In the genomic region with DNA sequence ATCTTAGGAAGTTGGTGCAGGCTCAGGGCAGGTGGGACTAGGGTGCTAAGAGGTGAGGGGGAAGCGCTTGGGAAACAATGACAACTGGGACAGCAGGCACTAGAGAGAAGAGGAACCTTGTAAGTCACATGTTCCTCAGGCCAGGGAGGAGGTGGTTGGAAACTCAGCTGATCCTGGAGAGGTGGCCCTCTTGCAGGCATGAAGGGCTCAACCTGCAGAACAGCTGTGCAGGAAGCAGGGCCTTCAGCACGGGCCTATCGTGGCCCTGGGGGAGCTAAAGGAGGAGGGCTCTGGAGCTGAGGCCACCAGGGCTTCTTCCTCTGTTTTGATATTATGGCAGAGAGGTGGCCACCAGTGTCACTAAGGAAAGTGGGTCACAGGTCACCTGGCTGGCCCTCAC, we compare ENCODE assay signal across 23 mouse cellular contexts. TPM values are rescaled to one million over a fixed set of nuclear protein-coding genes. Genes with fewer than 3 reads are reported as not detected.
DNase-seq lines count a peak whose midpoint lies in the region; ATAC-seq and TF ChIP-seq lines count a peak whose summit lies in the region.
"Had no signal": no experiment of that assay in that cellular context is flagged by ENCODE, and none has a peak within 500 bp of the region (broad histone marks: within the 10 kb centered on the region; RNA-seq: fewer than 3 reads in every experiment).

No protein-coding gene starts in this region.

- H3K4me1 ChIP-seq in liver, embryonic 14.5 days (replicated peaks; ENCODE audit: control insufficient read depth in 2 of 2, insufficient read depth in 2 of 2, low read length in 1 of 2): peaks cover 0 to 3% of the 10 kb centered on the region in 2 experiments; a peak in 2 of 4 replicates
- peaks cover 16% of the 10 kb centered on the region for H3K4me1 ChIP-seq in liver, embryonic 12.5 days
- H3K4me1 ChIP-seq in CH12.LX (ENCODE audit: control insufficient read depth in 1 of 2, insufficient read depth in 2 of 2): peaks cover 20 to 69% of the 10 kb centered on the region in 2 experiments
- peaks cover 10% of the 10 kb centered on the region for H3K4me1 ChIP-seq in liver, postnatal 0 days (ENCODE audit: insufficient read depth)
- H3K4me1 ChIP-seq: hindbrain, embryonic 15.5 days; limb, embryonic 12.5 days; midbrain, embryonic 12.5 days; neural tube, embryonic 13.5 days had no signal

- no peaks in the 10 kb centered on the region for H3K9me3 ChIP-seq in liver, embryonic 14.5 days (ENCODE audit: control insufficient read depth, low read length)
- H3K9me3 ChIP-seq in liver, embryonic 12.5 days (replicated peaks): no peaks in the 10 kb centered on the region
- no peaks in the 10 kb centered on the region for H3K9me3 ChIP-seq in CH12.LX (replicated peaks; ENCODE audit: low read length)
- no peaks in the 10 kb centered on the region for H3K9me3 ChIP-seq in liver, postnatal 0 days (ENCODE audit: low read length)
- H3K9me3 ChIP-seq: embryonic facial prominence, embryonic 13.5 days; forebrain, embryonic 10.5 days; heart, embryonic 10.5 days; hindbrain, embryonic 15.5 days; limb, embryonic 12.5 days; midbrain, embryonic 12.5 days; neural tube, embryonic 13.5 days had no signal

- no peak overlapping the region for H3K4me3 ChIP-seq in liver, embryonic 14.5 days (ENCODE audit: insufficient read depth in 1 of 2, low read depth in 2 of 2, low read length in 2 of 2)
- H3K4me3 ChIP-seq in liver, embryonic 12.5 days: no peak overlapping the region
- H3K4me3 ChIP-seq in CH12.LX (replicated peaks in 1 of 3; ENCODE audit: low read depth in 2 of 3, low read length in 2 of 3, poor library complexity in 1 of 3): no peak overlapping the region
- no peak overlapping the region for H3K4me3 ChIP-seq in liver, postnatal 0 days (ENCODE audit: low read depth, low read length)
- H3K4me3 ChIP-seq: embryonic facial prominence, embryonic 13.5 days; forebrain, embryonic 10.5 days; heart, embryonic 10.5 days; hindbrain, embryonic 15.5 days; limb, embryonic 12.5 days; midbrain, embryonic 12.5 days; neural tube, embryonic 13.5 days had no signal

- no peak for TF ChIP-seq POLR2A in CH12.LX (IDR thresholded peaks at IDR 0.05; ENCODE audit: low read depth, low read length)

- TF ChIP-seq CTCF in liver, embryonic 14.5 days (IDR thresholded peaks at IDR 0.05; ENCODE audit: low read depth): no peak
- no peak for TF ChIP-seq CTCF in CH12.LX (conservative IDR thresholded peaks at IDR 0.05 in 1 of 2, IDR thresholded peaks at IDR 0.05 in 1 of 2; ENCODE audit: low read depth in 2 of 2, low read length in 2 of 2)
- no peak for TF ChIP-seq CTCF in liver, postnatal 0 days (IDR thresholded peaks at IDR 0.05; ENCODE audit: low read depth)

- no peak overlapping the region for H3K27ac ChIP-seq in liver, embryonic 14.5 days
- H3K27ac ChIP-seq in liver, embryonic 12.5 days: no peak overlapping the region
- H3K27ac ChIP-seq in CH12.LX (ENCODE audit: insufficient read depth, low read depth): no peak overlapping the region
- peak overlapping the region; percentile 58 for H3K27ac ChIP-seq in liver, postnatal 0 days (ENCODE audit: low read depth)
- H3K27ac ChIP-seq: embryonic facial prominence, embryonic 13.5 days; forebrain, embryonic 10.5 days; heart, embryonic 10.5 days; hindbrain, embryonic 15.5 days; limb, embryonic 12.5 days; midbrain, embryonic 12.5 days; neural tube, embryonic 13.5 days had no signal

- no peak for TF ChIP-seq EP300 in liver, embryonic 14.5 days (IDR thresholded peaks at IDR 0.05; ENCODE audit: low read depth)
- peak; percentile 34; the same call in 1 of the 2 replicates for TF ChIP-seq EP300 in CH12.LX (IDR thresholded peaks at IDR 0.05; ENCODE audit: low read length)
- TF ChIP-seq EP300 in liver, postnatal 0 days (IDR thresholded peaks at IDR 0.05; ENCODE audit: low read depth): no peak

- dilution Hi-C loops in CH12.LX (cut with MboI; ENCODE audit: extremely low pct_ligation_motif_present, extremely low pct_unique_long_range_greater_than_20kb, low sequenced_read_pairs): no loop called here

- H3K9ac ChIP-seq in liver, embryonic 14.5 days (replicated peaks): no peak overlapping the region
- no peak overlapping the region for H3K9ac ChIP-seq in liver, embryonic 12.5 days
- H3K9ac ChIP-seq in CH12.LX (ENCODE audit: insufficient read depth, low read depth): no peak overlapping the region
- H3K9ac ChIP-seq in liver, postnatal 0 days (replicated peaks): no peak overlapping the region
- H3K9ac ChIP-seq: embryonic facial prominence, embryonic 13.5 days; hindbrain, embryonic 15.5 days; limb, embryonic 12.5 days; midbrain, embryonic 12.5 days; neural tube, embryonic 13.5 days had no signal

- TF ChIP-seq RAD21 in CH12.LX (IDR thresholded peaks at IDR 0.05; ENCODE audit: low read depth, low read length): no peak

- H3K36me3 ChIP-seq in liver, embryonic 14.5 days (replicated peaks; ENCODE audit: control insufficient read depth, insufficient read depth, low read depth): peaks cover 32% of the 10 kb centered on the region
- peaks cover 89% of the 10 kb centered on the region for H3K36me3 ChIP-seq in liver, embryonic 12.5 days
- peaks cover 64 to 81% of the 10 kb centered on the region in 2 experiments for H3K36me3 ChIP-seq in CH12.LX (replicated peaks in 1 of 2; ENCODE audit: control insufficient read depth in 1 of 2, insufficient read depth in 1 of 2, low read length in 1 of 2)
- peaks cover 65% of the 10 kb centered on the region for H3K36me3 ChIP-seq in liver, postnatal 0 days (replicated peaks; ENCODE audit: insufficient read depth, low read length)

- no peak for DNase-seq in liver, embryonic 14.5 days (ENCODE audit: low read depth in 3 of 3, low spot score in 3 of 3)
- peak; percentile 58 for DNase-seq in CH12.LX (ENCODE audit: extremely low read depth)
- peak; percentile 38 for DNase-seq in liver, postnatal 0 days
- DNase-seq in thymus, postnatal 10 days (ENCODE audit: low spot score in 2 of 2): peak; percentile 39 to 48
- no peak for DNase-seq in layer of hippocampus, adult 11-12 months (ENCODE audit: low spot score)
- DNase-seq in c-Kit-positive CD71-positive TER-119-positive erythroid progenitor cells, embryonic 14.5 days (ENCODE audit: low spot score): no peak
- DNase-seq: adrenal gland, postnatal 14 days; cerebellum, adult 8-10 months; gastrocnemius, postnatal 14 days; heart, postnatal 14 days; kidney, adult 11 months; kidney, postnatal 10 days; lung, postnatal 10 days had no signal

- WGBS in liver, embryonic 14.5 days (ENCODE audit: insufficient replicate concordance): 37% methylated on average over 3 of the region's 3 CpGs
- WGBS in liver, embryonic 12.5 days (ENCODE audit: insufficient replicate concordance): 56% methylated on average over 3 of the region's 3 CpGs
- WGBS in liver, postnatal 0 days (ENCODE audit: insufficient replicate concordance): 42% methylated on average over 3 of the region's 3 CpGs

- 0 out of 2 replicates have a peak, but pooled peaks have one; percentile 13 for ATAC-seq in liver, embryonic 14.5 days (ENCODE audit: insufficient read depth)
- ATAC-seq in liver, embryonic 12.5 days: no peak
- ATAC-seq in liver, postnatal 0 days: peak; percentile 79
- ATAC-seq in frontal cortex, adult (ENCODE audit: low TSS enrichment): no peak
- ATAC-seq: CD4-positive, CD25-positive, alpha-beta regulatory T cell, adult 4 months had no signal

- in situ Hi-C loops in CH12.LX (cut with MboI; ENCODE audit: low pct_ligation_motif_present, low pct_unique_long_range_greater_than_20kb, low sequenced_read_pairs): no loop called here

- no peaks in the 10 kb centered on the region for H3K27me3 ChIP-seq in liver, embryonic 14.5 days (ENCODE audit: control insufficient read depth, insufficient read depth, low read length)
- no peaks in the 10 kb centered on the region for H3K27me3 ChIP-seq in liver, embryonic 12.5 days (replicated peaks)
- H3K27me3 ChIP-seq in CH12.LX (replicated peaks): no peaks in the 10 kb centered on the region
- no peaks in the 10 kb centered on the region for H3K27me3 ChIP-seq in liver, postnatal 0 days (ENCODE audit: insufficient read depth, low read length)
- H3K27me3 ChIP-seq: embryonic facial prominence, embryonic 13.5 days; hindbrain, embryonic 15.5 days; limb, embryonic 12.5 days; midbrain, embryonic 12.5 days; neural tube, embryonic 13.5 days had no signal

- H3K79me2 ChIP-seq in CH12.LX (replicated peaks; ENCODE audit: control insufficient read depth, extremely low read depth, insufficient read depth, poor library complexity, severe bottlenecking): no peaks in the 10 kb centered on the region

- no peak overlapping the region for H3K4me2 ChIP-seq in liver, embryonic 14.5 days (ENCODE audit: low read depth)
- H3K4me2 ChIP-seq in liver, embryonic 12.5 days: no peak overlapping the region
- H3K4me2 ChIP-seq in CH12.LX (ENCODE audit: insufficient read depth, low read depth, poor library complexity, severe bottlenecking): no peak overlapping the region
- no peak overlapping the region for H3K4me2 ChIP-seq in liver, postnatal 0 days (ENCODE audit: low read depth, low read length)
- H3K4me2 ChIP-seq: embryonic facial prominence, embryonic 13.5 days; hindbrain, embryonic 15.5 days; limb, embryonic 12.5 days; midbrain, embryonic 12.5 days; neural tube, embryonic 13.5 days had no signal

RNA-seq across cellular contexts. Expression of a gene that starts 31.6 kb away (rescaled TPM):
- polyA plus RNA-seq in liver, embryonic 14.5 days (2012; rRNA removed): 53.1 and 65.2 TPM in 2 replicates
- polyA plus RNA-seq in liver, embryonic 14.5 days (2014; fragmentation: Nextera tagmentation; extraction: Ambion mirVana): 47.8 and 52.8 TPM in 2 replicates
- 114 and 122 TPM in 2 replicates for polyA plus RNA-seq in liver, embryonic 12.5 days (2016; fragmentation: Nextera tagmentation; extraction: Ambion mirVana)
- total RNA-seq in CH12.LX (2012; rRNA removed): 70.6 and 100 TPM in 2 replicates
- total RNA-seq in CH12.LX (2014; rRNA removed): 15.9 TPM in 2 replicates
- 11.9 and 12.5 TPM in 2 replicates for polyA plus RNA-seq in CH12.LX (2012; ENCODE audit: insufficient read length, low read depth)
- 125 and 140 TPM in 2 replicates for polyA plus RNA-seq in liver, postnatal 0 days (2015; fragmentation: Nextera tagmentation; extraction: Ambion mirVana)

RNA-seq across cellular contexts. Expression of a gene that starts 45.0 kb away (rescaled TPM):
- 0.30 and 0.50 TPM in 2 replicates for polyA plus RNA-seq in liver, embryonic 14.5 days (2012; rRNA removed)
- polyA plus RNA-seq in liver, embryonic 14.5 days (2014; fragmentation: Nextera tagmentation; extraction: Ambion mirVana): not detected in 2 replicates
- 0.41 and 0.55 TPM in 2 replicates for polyA plus RNA-seq in liver, embryonic 12.5 days (2016; fragmentation: Nextera tagmentation; extraction: Ambion mirVana)
- total RNA-seq in CH12.LX (2012; rRNA removed): 1.6 TPM in 2 replicates
- 0.70 and 0.90 TPM in 2 replicates for total RNA-seq in CH12.LX (2014; rRNA removed)
- polyA plus RNA-seq in CH12.LX (2012; ENCODE audit: insufficient read length, low read depth): 0.75 and 1.2 TPM in 2 replicates
- polyA plus RNA-seq in liver, postnatal 0 days (2015; fragmentation: Nextera tagmentation; extraction: Ambion mirVana): 0.08 and 0.16 TPM in 2 replicates
- total RNA-seq: heart, postnatal 14 days had no signal
- polyA plus RNA-seq: CD4-positive, CD25-positive, alpha-beta regulatory T cell, adult 4 months; embryonic facial prominence, embryonic 13.5 days; forebrain, embryonic 10.5 days; limb, embryonic 12.5 days; midbrain, embryonic 12.5 days; neural tube, embryonic 13.5 days had no signal

RNA-seq across cellular contexts. Expression of a gene that starts 49.1 kb away (rescaled TPM):
- 16.1 and 17.0 TPM in 2 replicates for polyA plus RNA-seq in liver, embryonic 14.5 days (2012; rRNA removed)
- 12.3 and 13.6 TPM in 2 replicates for polyA plus RNA-seq in liver, embryonic 14.5 days (2014; fragmentation: Nextera tagmentation; extraction: Ambion mirVana)
- polyA plus RNA-seq in liver, embryonic 12.5 days (2016; fragmentation: Nextera tagmentation; extraction: Ambion mirVana): 21.0 and 26.8 TPM in 2 replicates
- total RNA-seq in CH12.LX (2012; rRNA removed) (26.3 and 31.0 TPM in 2 replicates), CH12.LX (2014; rRNA removed) (10.9 and 11.5 TPM in 2 replicates)
- 25.5 and 27.3 TPM in 2 replicates for polyA plus RNA-seq in CH12.LX (2012; ENCODE audit: insufficient read length, low read depth)
- polyA plus RNA-seq in liver, postnatal 0 days (2015; fragmentation: Nextera tagmentation; extraction: Ambion mirVana): 11.9 and 12.7 TPM in 2 replicates

Comparison
In these comparisons a context has a peak if more than half of its experiments do, and no peak if none do; other contexts are left out.
1. ATAC-seq: peak in liver, embryonic 14.5 days (single experiment) and liver, postnatal 0 days (single experiment); none in liver, embryonic 12.5 days (single experiment) and frontal cortex, adult (single experiment).
2. DNase-seq: peak in CH12.LX (single experiment), liver, postnatal 0 days (single experiment) and thymus, postnatal 10 days (2 of 2); none in liver, embryonic 14.5 days (0 of 3), layer of hippocampus, adult 11-12 months (single experiment) and c-Kit-positive CD71-positive TER-119-positive erythroid progenitor cells, embryonic 14.5 days (single experiment).